Mouse (Mus musculus): ENCODE results near the gene Bmp2k. TPM values are rescaled to one million over a fixed set of nuclear protein-coding genes. Genes with fewer than 3 reads are reported as not detected.

Gene Bmp2k
- polyA plus RNA-seq, 1 experiment from 2014 or later: 8.1 TPM

DNA sequence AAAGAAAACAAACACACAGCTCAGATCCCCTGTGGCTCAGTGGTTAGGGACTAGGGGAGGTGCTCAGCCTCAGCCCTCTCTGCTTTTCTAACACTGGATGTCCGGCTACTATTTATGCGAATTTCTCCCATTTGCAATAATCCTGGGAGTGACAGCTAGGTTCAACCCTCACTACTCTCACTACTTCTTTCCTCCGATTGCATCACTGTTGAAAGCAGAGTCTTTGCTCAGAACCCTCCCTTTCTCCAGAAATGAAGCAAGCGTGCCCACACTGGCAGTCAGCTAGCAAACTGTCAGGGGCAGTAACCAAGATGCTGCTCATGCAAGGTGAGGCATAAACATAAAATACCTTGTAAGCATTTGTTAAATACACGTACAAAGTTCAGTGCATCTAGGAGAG is 110.8 kb downstream of the Bmp2k start:
- whole genome bisulfite sequencing: 93% methylated on average over 5 of the region's 5 CpGs
- H3K9me3 ChIP-seq: no peaks in the 10 kb centered on the region
- H3K27ac ChIP-seq (replicated peaks): no peak overlapping the region
- H3K36me3 ChIP-seq (replicated peaks): peaks cover 25% of the 10 kb centered on the region
- peaks cover 10% of the 10 kb centered on the region for H3K4me1 ChIP-seq
- H3K27me3 ChIP-seq (replicated peaks; ENCODE audit: low read depth, poor library complexity, severe bottlenecking): 0 out of 2 replicates have a peak, but pooled peaks cover 3% of the 10 kb centered on the region
- DNase-seq (ENCODE audit: low spot score): no peak
- H3K4me3 ChIP-seq: no peak overlapping the region

DNA sequence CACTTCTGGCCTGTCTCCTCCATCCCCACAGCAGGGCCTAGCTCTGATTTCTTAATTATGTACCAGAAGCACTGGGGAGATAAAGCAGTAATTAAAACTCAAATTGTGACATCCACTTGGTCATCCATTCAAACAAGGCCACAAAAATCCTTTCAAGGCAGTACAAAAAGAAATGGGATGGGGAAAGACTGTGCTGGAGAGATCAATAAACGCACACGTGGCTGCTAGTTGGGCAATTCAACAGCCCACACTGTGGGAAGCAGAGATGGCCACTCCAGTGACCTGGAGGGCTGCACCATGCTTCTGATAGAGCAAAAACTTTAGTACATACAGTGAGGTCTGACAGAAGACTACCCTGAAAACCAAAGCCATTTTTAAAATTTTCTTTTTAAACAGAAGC is 112.6 kb downstream of the Bmp2k start:
- H3K27me3 ChIP-seq (replicated peaks; ENCODE audit: low read depth, poor library complexity, severe bottlenecking): 0 out of 2 replicates have a peak, but pooled peaks cover 3% of the 10 kb centered on the region
- peak overlapping the region; percentile 78; the same call in 1 of the 2 replicates for H3K4me3 ChIP-seq

DNA sequence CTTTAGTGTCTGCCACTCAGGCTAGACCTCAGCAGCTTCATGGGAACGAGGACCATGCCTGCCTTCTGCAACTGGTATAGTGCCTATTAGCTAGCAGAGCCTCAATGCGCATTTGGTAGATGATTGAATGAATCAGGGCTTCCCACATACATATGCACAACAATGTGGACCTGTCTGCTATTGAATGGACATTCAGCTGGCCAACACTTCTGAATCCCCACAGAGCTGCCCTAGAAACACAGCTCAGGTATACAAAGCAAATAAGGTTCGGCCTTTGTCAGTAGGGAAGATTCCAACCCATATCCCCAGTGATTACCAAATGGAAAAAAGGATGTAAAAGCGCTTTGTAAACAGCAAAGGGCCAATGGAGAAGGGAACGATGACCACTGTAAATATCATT is 113.2 kb downstream of the Bmp2k start:
- H3K27ac ChIP-seq (replicated peaks): peak overlapping the region; percentile 81
- H3K4me3 ChIP-seq: peak overlapping the region; percentile 78
- H3K27me3 ChIP-seq (replicated peaks; ENCODE audit: low read depth, poor library complexity, severe bottlenecking): 0 out of 2 replicates have a peak, but pooled peaks cover 3% of the 10 kb centered on the region
- peaks cover 10% of the 10 kb centered on the region for H3K4me1 ChIP-seq
- DNase-seq (ENCODE audit: low spot score): no peak
- H3K9me3 ChIP-seq: no peaks in the 10 kb centered on the region
- peaks cover 17% of the 10 kb centered on the region for H3K36me3 ChIP-seq (replicated peaks)
- 16% methylated on average over 5 of the region's 5 CpGs for WGBS

More for the DNA sequence above, 112.6 kb downstream of the Bmp2k start:
- WGBS: 56% methylated on average over 2 of the region's 2 CpGs
- no peak for DNase-seq (ENCODE audit: low spot score)
- Histone ChIP-seq H3K27ac (replicated peaks) (no peak overlapping the region), H3K9me3 (no peaks in the 10 kb centered on the region), H3K36me3 (replicated peaks) (peaks cover 21% of the 10 kb centered on the region), H3K4me1 (peaks cover 10% of the 10 kb centered on the region)

DNA sequence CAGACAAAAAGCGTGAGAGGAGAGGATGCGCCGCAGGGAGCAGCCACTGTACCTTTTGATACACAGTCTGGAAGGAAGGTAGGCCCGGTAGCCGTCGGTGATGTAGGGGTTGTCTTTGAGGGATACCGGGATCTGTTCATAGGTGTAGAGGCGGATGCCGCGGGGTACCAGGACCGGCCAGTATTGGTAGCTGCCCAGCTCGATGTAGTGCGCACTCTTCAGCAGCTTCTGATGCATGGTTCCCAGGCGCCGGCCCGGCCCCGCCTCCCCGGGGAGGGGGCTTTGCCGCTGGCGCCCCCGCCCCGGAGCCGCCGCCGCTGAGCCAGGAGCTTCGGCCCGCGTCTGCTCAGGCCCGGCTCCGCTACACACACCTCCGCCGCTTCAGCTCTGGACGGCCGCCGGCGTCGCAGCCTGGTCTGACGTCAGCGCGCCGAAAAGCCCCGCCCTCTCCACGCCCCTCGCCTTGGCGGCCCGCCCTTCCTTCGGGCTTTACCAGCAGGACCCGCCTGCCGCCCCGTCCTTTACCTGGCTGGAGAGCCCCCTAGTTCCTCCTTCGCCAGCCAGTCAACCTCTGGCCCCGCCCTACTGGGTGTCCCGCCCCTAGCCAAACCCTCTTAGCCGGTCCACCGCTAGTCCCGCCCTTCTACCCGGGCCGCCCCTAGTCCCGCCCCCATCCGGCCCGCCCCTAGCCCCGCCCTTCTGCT is 113.9 kb downstream of the Bmp2k start, which contains the start of gene Paqr3:
Paqr3 (minus strand) TSS at position 390 of the 704 bp plus-strand sequence.
- Histone ChIP-seq H3K4me3 (peak within 1 kb of the TSS; percentile 78), H3K9me3 (no peaks in the 10 kb centered on the region), H3K4me1 (peaks cover 10% of the 10 kb centered on the region), H3K27ac (replicated peaks) (peak within 1 kb of the TSS; percentile 81), H3K36me3 (replicated peaks) (peaks cover 11% of the 10 kb centered on the region; the same call in 1 of the 2 replicates), H3K27me3 (replicated peaks; ENCODE audit: low read depth, poor library complexity, severe bottlenecking) (0 out of 2 replicates have a peak, but pooled peaks cover 3% of the 10 kb centered on the region)
- under 1% methylated on average over 62 of the region's 62 CpGs for WGBS
- peak; percentile 98 for DNase-seq (ENCODE audit: low spot score)

DNA sequence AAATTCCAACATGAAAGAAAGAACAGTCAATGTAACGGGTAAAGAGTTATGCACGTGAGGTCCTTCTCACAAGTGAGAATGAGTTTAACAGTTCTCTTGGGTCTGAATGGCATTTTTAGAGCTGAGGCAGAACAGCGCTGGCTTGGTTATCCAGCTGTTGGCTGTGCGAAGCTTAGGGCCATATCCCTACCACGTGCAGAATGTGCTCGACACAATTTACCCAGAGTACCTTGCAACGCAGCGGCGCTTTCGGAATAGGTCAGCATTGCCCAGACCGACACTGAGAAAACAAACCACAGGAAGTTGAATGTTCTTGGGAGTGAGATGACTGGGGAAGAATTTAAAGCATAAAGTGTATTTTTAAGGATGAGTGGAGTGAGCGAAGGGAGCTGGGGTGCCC is 127.5 kb downstream of the Bmp2k start:
- no peaks in the 10 kb centered on the region for H3K36me3 ChIP-seq (replicated peaks)
- H3K4me1 ChIP-seq: no peaks in the 10 kb centered on the region
- no peak overlapping the region for H3K27ac ChIP-seq (replicated peaks)
- no peak overlapping the region for H3K4me3 ChIP-seq
- no peaks in the 10 kb centered on the region for H3K9me3 ChIP-seq
- no peak for DNase-seq (ENCODE audit: low spot score)
- WGBS: 86% methylated on average over 12 of the region's 12 CpGs
- peaks cover 7% of the 10 kb centered on the region for H3K27me3 ChIP-seq (replicated peaks; ENCODE audit: low read depth, poor library complexity, severe bottlenecking)

DNA sequence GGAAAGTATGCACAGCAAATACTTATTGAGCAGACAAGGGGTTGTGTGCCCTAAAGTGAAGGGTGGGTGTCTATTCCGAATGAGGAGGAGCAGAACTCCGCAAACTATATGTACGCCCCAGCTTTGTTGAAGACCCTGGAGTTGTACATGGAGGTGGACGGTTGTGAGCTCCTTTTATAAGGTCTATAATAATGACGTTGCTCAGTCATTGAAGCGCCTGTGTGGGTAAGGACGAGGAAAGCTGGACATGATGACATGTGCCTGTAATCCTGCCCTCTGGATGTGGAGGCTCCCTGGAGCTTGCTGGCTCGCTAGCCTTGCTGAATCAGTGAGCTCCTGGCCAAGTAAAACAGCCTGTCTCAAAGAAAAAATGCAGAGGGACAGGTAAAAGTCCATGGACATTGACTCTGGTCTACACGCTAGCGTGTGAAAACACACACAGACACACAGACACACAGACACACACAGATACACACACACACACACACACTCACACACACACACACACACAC is 128.0 kb downstream of the Bmp2k start:
- Histone ChIP-seq H3K4me3 (no peak overlapping the region), H3K4me1 (no peaks in the 10 kb centered on the region), H3K9me3 (no peaks in the 10 kb centered on the region), H3K36me3 (replicated peaks) (no peaks in the 10 kb centered on the region), H3K27ac (replicated peaks) (no peak overlapping the region), H3K27me3 (replicated peaks; ENCODE audit: low read depth, poor library complexity, severe bottlenecking) (peaks cover 7% of the 10 kb centered on the region)
- WGBS: 72% methylated on average over 10 of the region's 10 CpGs
- no peak for DNase-seq (ENCODE audit: low spot score)

DNA sequence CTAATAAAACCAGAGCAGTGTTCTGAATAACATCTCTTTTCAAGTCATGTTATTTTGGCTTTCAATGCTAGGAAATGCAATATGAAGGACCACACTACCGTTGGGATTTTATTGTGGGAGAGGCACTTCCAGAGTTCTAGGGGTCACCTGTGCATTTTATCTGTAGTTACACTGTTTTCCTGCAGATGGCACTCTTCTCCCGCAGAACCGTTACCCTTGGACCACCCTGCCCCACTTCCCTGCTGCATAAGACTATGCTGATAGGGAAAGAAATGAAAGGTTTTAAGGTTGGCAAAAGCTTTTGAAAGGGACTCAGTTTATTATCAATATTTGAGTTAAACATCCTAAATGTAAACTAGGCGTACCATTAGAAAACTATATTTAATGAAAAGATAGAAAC is 128.5 kb downstream of the Bmp2k start:
- 22% methylated on average over 4 of the region's 4 CpGs for WGBS
- Histone ChIP-seq H3K9me3 (no peaks in the 10 kb centered on the region), H3K27ac (replicated peaks) (no peak overlapping the region), H3K4me3 (no peak overlapping the region), H3K27me3 (replicated peaks; ENCODE audit: low read depth, poor library complexity, severe bottlenecking) (peaks cover 7% of the 10 kb centered on the region), H3K36me3 (replicated peaks) (no peaks in the 10 kb centered on the region), H3K4me1 (no peaks in the 10 kb centered on the region)
- DNase-seq (ENCODE audit: low spot score): peak; percentile 64

DNA sequence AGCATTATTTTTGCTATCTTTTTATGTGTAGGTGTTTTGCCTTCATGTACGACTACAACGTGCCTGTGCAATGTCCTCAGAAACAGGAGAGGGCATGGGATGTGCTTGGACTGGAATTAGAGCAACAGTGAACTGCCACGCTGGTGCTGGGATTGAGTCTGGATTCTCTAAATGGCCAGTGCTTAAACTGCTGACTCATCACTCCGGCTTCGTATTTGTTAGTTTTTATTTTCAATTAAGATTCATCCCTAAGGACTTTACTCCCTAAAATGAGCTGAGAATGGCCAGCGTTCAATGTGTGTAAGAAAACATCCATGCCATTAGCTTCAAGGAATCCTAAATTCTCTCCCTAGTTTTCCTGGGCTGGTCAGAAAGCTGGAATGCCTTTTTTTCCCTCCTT is 129.8 kb downstream of the Bmp2k start:
- Histone ChIP-seq H3K9me3 (no peaks in the 10 kb centered on the region), H3K4me3 (no peak overlapping the region), H3K36me3 (replicated peaks) (no peaks in the 10 kb centered on the region), H3K27ac (replicated peaks) (no peak overlapping the region), H3K4me1 (no peaks in the 10 kb centered on the region), H3K27me3 (replicated peaks; ENCODE audit: low read depth, poor library complexity, severe bottlenecking) (peaks cover 7% of the 10 kb centered on the region)
- WGBS: 81% methylated on average over 6 of the region's 6 CpGs
- no peak for DNase-seq (ENCODE audit: low spot score)

DNA sequence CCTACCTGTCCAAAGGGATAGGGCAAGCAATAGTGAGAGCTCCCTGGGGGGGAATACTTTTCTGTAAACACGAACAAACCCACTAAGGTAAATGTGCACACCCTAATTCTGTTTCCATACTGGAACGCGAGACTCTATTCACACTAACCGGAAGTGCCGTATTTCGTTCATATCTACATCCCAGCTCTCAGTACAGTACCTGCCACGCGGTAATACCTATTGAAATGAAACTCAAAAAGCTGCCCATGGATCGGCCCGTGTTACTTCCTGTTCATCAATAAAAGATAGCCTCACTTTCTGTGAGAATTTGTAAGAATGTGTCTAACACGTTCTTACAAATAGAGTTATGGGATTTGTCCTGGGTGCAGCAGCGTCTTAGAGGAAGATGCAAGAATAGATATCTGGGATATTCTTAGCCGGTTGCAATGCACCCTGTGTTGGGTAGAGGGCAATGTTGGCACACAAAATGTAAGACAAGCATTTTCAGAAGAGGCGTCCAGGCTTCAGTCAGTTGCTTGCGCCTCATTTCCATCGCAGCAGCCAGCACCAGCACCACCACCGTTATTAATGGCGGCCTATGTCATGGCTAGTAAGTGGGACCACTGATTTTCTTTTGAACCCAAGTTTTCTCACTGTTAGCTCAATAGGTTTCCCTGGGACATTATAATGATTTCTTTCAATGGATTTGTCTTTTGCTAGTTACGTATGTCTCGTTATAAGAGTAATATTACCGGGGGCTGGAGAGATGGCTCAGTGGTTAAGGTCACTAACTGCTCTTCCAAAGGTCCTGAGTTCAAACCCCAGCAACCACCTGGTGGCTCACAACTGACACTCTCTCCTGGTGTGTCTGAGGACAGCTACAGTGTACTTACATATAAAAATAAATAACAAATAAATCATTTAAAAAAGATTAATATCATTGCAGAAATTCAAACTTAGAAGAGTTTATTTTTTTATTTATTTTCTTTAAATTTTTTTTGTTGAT is 131.0 kb downstream of the Bmp2k start:
- Histone ChIP-seq H3K4me3 (no peak overlapping the region), H3K27ac (replicated peaks) (no peak overlapping the region), H3K36me3 (replicated peaks) (no peaks in the 10 kb centered on the region), H3K27me3 (replicated peaks; ENCODE audit: low read depth, poor library complexity, severe bottlenecking) (peaks cover 7% of the 10 kb centered on the region), H3K9me3 (no peaks in the 10 kb centered on the region), H3K4me1 (no peaks in the 10 kb centered on the region)
- 52% methylated on average over 21 of the region's 21 CpGs for WGBS
- DNase-seq (ENCODE audit: low spot score): peak; percentile 66

DNA sequence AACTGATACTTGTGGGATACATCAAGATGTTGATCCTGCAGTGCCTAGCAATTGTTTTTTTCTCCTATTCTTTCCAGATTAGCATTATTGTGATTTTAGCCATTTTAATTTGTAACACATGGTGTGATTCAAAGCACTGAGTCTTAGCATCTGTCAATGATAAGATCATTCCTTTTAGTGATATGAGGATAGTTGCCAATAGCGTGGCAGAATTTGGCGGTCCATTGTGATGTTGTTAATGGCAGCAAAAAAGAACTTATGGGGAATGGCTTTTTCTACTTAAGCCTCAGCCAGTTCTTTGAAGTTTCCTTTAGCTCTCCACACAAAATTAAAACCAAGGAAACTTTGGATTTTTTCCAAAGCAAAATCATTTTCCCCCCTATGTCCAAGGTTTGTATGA is 132.1 kb downstream of the Bmp2k start:
- DNase-seq (ENCODE audit: low spot score): no peak

DNA sequence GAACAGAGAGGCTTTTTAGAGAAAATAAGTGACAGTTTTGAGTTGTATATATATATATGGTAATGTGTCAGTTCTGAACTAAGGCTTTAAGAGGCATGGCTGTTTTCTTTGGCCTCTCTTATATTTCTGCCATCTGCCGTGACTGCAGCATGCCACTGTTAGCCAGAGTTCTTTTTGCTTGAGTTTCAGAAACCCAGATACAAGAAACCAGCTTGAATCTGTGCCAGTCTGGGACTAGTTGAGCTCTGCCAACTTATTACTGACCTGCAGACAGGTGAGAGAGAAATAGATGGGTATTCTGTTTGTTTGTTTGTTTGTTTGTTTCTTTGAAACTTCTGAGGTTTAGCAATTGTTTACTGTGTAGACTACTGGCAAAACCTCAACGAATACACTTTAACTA is 137.8 kb downstream of the Bmp2k start:
- Histone ChIP-seq H3K4me3 (no peak overlapping the region), H3K27ac (replicated peaks) (no peak overlapping the region), H3K36me3 (replicated peaks) (no peaks in the 10 kb centered on the region), H3K9me3 (no peaks in the 10 kb centered on the region), H3K27me3 (replicated peaks; ENCODE audit: low read depth, poor library complexity, severe bottlenecking) (no peaks in the 10 kb centered on the region), H3K4me1 (no peaks in the 10 kb centered on the region)
- DNase-seq (ENCODE audit: low spot score): no peak
- 86% methylated on average over 2 of the region's 2 CpGs for WGBS

More for the DNA sequence above, 132.1 kb downstream of the Bmp2k start:
- no peaks in the 10 kb centered on the region for H3K36me3 ChIP-seq (replicated peaks)
- H3K27ac ChIP-seq (replicated peaks): no peak overlapping the region
- H3K4me1 ChIP-seq: no peaks in the 10 kb centered on the region
- 92% methylated on average over 2 of the region's 2 CpGs for WGBS
- no peak overlapping the region for H3K4me3 ChIP-seq
- peaks cover 7% of the 10 kb centered on the region for H3K27me3 ChIP-seq (replicated peaks; ENCODE audit: low read depth, poor library complexity, severe bottlenecking)
- no peaks in the 10 kb centered on the region for H3K9me3 ChIP-seq
